Mouse (Mus musculus) lung, embryonic 16.5 days (tissue): Measurements from ENCODE around the gene Fmnl1. TPM values are rescaled to one million over a fixed set of nuclear protein-coding genes. Genes with fewer than 3 reads are reported as not detected.

ENCODE experiments used
- ATAC-seq: fragments of 200-750 bp; cut with Nextera tagmentation; 2 replicates; pipeline ENCODE4 v1.8.0; 2017; ENCODE audit warnings: low read depth, mild to moderate bottlenecking, moderate library complexity
- H3K27ac ChIP-seq: fragments of 300-500 bp; sonication (generic); 2 replicates; pipeline ENCODE4 v1.5.1; 2014; ENCODE audit warnings: mild to moderate bottlenecking, control low read depth, low read length
- H3K27me3 ChIP-seq: fragments of 300-500 bp; sonication (generic); 2 replicates; pipeline ENCODE4 v1.6.1; 2014; ENCODE audit warnings: low read depth, low read length, mixed read lengths; ENCODE audit not compliant: control insufficient read depth, insufficient read depth
- H3K36me3 ChIP-seq: fragments of 300-500 bp; sonication (generic); 2 replicates; pipeline ENCODE4 v1.6.1; 2014; ENCODE audit warnings: low read length; ENCODE audit not compliant: control insufficient read depth, insufficient read depth
- H3K4me1 ChIP-seq: fragments of 300-500 bp; sonication (generic); replicated peaks from 2 replicates; pipeline ENCODE4 v1.6.1; 2014; ENCODE audit warnings: low read length, mixed read lengths; ENCODE audit not compliant: control insufficient read depth, insufficient read depth
- H3K4me2 ChIP-seq: fragments of 300-500 bp; sonication (generic); 2 replicates; pipeline ENCODE4 v1.6.1; 2014; ENCODE audit warnings: low read depth, low read length, control low read depth
- H3K4me3 ChIP-seq: fragments of 300-500 bp; sonication (generic); 2 replicates; pipeline ENCODE4 v1.5.1; 2014; ENCODE audit warnings: mild to moderate bottlenecking, low read length, control low read depth
- H3K9ac ChIP-seq: fragments of 300-500 bp; sonication (generic); 2 replicates; pipeline ENCODE4 v1.6.1; 2014; ENCODE audit warnings: low read length, control low read depth
- H3K9me3 ChIP-seq: fragments of 300-500 bp; sonication (generic); 2 replicates; pipeline ENCODE4 v1.6.1; 2016; ENCODE audit warnings: low read length; ENCODE audit not compliant: control insufficient read depth
- WGBS: fragments of 180-500 bp; shearing (Covaris S2); extraction: QIAGEN DNeasy Blood & Tissue Kit; methylation state at CpG from one replicate; pipeline ENCODE4 v1.1.7; 2014; 5-methylcytosine and 5-hydroxymethylcytosine counted together
- polyA plus RNA-seq: library from polyadenylated mRNA; unstranded; fragments of >200 nt; fragmentation: Nextera tagmentation; extraction: Ambion mirVana; gene quantifications from 2 replicates; pipeline ENCODE4 v1.2.1, GENCODE M21; 2015

The Fmnl1 gene
- polyA plus RNA-seq, 1 experiment from 2014 or later, result 2.9 TPM

GRCm38 (mm10) chr11:103208458-103208857 is 37.6 kb downstream of the Fmnl1 start, which contains the start of gene 1700023F06Rik:
1700023F06Rik (minus strand) TSS chr11:103208558.
- H3K27ac ChIP-seq, result no peak within 1 kb of the TSS
- no peak within 1 kb of the TSS for H3K4me3 ChIP-seq
- H3K4me1 ChIP-seq, result no peaks in the 10 kb centered on the region
- H3K9me3 ChIP-seq, result no peaks in the 10 kb centered on the region
- 82% methylated on average over 3 of the region's 3 CpGs for WGBS
- no peaks in the 10 kb centered on the region for H3K27me3 ChIP-seq
- H3K4me2 ChIP-seq, result no peak within 1 kb of the TSS
- H3K9ac ChIP-seq, result no peak within 1 kb of the TSS
- no peaks in the 10 kb centered on the region for H3K36me3 ChIP-seq
- ATAC-seq, result no peak

DNA sequence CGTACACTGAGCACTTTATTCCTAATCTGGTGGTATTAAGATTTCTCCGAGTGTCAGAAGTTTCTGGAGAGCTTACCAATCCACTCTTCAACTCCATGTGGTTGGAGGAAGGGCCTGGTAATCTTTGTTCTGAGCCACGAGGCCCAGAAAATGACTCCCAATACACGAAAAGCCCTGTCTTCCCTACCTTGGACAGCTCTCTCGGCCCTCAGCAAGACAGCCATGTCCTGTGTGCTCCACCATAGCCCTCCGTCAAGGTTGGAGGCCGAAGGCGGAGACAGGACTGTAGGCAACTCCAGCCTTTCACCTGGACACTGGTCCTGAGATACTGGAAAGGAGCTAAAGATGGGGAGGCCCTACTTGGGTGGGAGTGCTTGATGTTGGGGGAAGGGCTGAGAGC is 39.4 kb downstream of the Fmnl1 start:
- no peaks in the 10 kb centered on the region for H3K36me3 ChIP-seq
- H3K4me1 ChIP-seq, result no peaks in the 10 kb centered on the region
- no peak overlapping the region for H3K4me3 ChIP-seq
- H3K9ac ChIP-seq, result no peak overlapping the region
- H3K27me3 ChIP-seq, result no peaks in the 10 kb centered on the region
- ATAC-seq, result no peak
- H3K27ac ChIP-seq, result no peak overlapping the region
- no peak overlapping the region for H3K4me2 ChIP-seq
- WGBS, result 49% methylated on average over 8 of the region's 8 CpGs
- peaks cover 2% of the 10 kb centered on the region; the same call in 1 of the 2 replicates for H3K9me3 ChIP-seq

DNA sequence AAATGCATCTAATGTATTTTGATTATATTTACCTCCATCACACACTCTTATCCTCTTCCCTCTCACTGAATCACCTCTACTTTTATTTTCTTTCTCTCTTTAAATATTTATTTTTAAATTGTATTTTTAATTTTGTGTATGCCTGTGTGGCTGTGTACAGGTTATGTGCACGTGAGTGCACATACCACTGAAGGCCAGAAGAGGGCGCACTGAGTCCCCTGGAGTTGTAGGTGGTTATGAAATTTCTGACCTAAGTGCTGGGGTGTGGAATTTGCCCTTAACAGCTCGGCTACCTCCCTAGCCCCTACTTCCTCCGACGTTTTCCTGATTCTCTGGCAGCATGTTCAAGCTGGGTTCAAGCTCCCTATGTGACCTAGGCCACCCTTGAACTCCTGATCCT is 42.8 kb downstream of the Fmnl1 start:
- Histone ChIP-seq H3K9ac (no peak overlapping the region), H3K4me3 (no peak overlapping the region), H3K9me3 (peaks cover 2% of the 10 kb centered on the region; the same call in 1 of the 2 replicates), H3K27me3 (no peaks in the 10 kb centered on the region), H3K27ac (no peak overlapping the region), H3K36me3 (no peaks in the 10 kb centered on the region), H3K4me1 (peaks cover 4% of the 10 kb centered on the region; the same call in 1 of the 2 replicates), H3K4me2 (no peak overlapping the region)
- 75% methylated on average over 5 of the region's 5 CpGs for WGBS
- ATAC-seq, result no peak

GRCm38 (mm10) chr11:103215355-103215754 is 44.4 kb downstream of the Fmnl1 start:
- H3K4me3 ChIP-seq, result no peak overlapping the region
- WGBS, result 29% methylated on average over 1 of the region's 1 CpGs
- no peak for ATAC-seq
- H3K27me3 ChIP-seq, result no peaks in the 10 kb centered on the region
- H3K27ac ChIP-seq, result no peak overlapping the region
- H3K9me3 ChIP-seq, result peaks cover 2% of the 10 kb centered on the region; the same call in 1 of the 2 replicates
- peaks cover 4% of the 10 kb centered on the region; the same call in 1 of the 2 replicates for H3K4me1 ChIP-seq
- H3K4me2 ChIP-seq, result no peak overlapping the region
- H3K36me3 ChIP-seq, result peaks cover 4% of the 10 kb centered on the region; the same call in 1 of the 2 replicates
- H3K9ac ChIP-seq, result no peak overlapping the region

- Histone ChIP-seq H3K4me1 (peaks cover 4% of the 10 kb centered on the region; the same call in 1 of the 2 replicates), H3K27ac (no peak within 1 kb of the TSS), H3K36me3 (peaks cover 7% of the 10 kb centered on the region; the same call in 1 of the 2 replicates), H3K27me3 (no peaks in the 10 kb centered on the region), H3K9ac (peak within 1 kb of the TSS; percentile 64), H3K4me2 (peak within 1 kb of the TSS; percentile 94), H3K9me3 (peaks cover 2% of the 10 kb centered on the region; the same call in 1 of the 2 replicates), H3K4me3 (peak within 1 kb of the TSS; percentile 56)
- under 1% methylated on average over 45 of the region's 45 CpGs for WGBS
- peak; percentile 84 for ATAC-seq
These were observed 47.0 kb downstream of the Fmnl1 start, which contains the start of gene Spata32 for GRCm38 (mm10) chr11:103217790-103218516. Spata32 (minus strand) TSS chr11:103218432.

DNA sequence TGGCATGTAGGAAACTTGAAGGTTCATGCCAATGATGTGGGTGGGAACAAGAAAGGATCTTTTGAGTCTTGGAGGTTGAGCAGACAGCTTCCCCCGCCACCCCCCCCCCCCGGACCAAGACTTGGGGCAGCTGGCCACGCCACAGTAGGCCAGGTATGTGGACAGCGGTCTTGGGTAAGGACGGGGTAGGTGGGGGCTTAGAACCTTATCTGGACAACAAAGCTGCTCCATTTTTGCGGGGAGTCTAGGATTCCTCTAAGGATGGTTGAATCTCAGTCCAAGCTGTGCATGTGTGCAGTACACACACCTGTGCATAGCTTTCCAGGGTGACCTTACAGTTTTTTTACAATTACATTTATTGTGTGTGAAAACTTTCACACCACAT is 47.6 kb downstream of the Fmnl1 start:
- Histone ChIP-seq H3K27me3 (no peaks in the 10 kb centered on the region), H3K4me3 (peak overlapping the region; percentile 56), H3K4me2 (peak overlapping the region; percentile 94), H3K9ac (peak overlapping the region; percentile 64), H3K9me3 (peaks cover 2% of the 10 kb centered on the region; the same call in 1 of the 2 replicates), H3K36me3 (peaks cover 7% of the 10 kb centered on the region; the same call in 1 of the 2 replicates), H3K27ac (no peak overlapping the region), H3K4me1 (peaks cover 4% of the 10 kb centered on the region; the same call in 1 of the 2 replicates)
- ATAC-seq, result 0 out of 2 replicates have a peak, but pooled peaks have one; percentile 2
- WGBS, result 19% methylated on average over 5 of the region's 6 CpGs

GRCm38 (mm10) chr11:103219259-103219658 is 48.4 kb downstream of the Fmnl1 start:
- ATAC-seq, result no peak
- no peaks in the 10 kb centered on the region for H3K9me3 ChIP-seq
- no peak overlapping the region for H3K9ac ChIP-seq
- H3K36me3 ChIP-seq, result peaks cover 7% of the 10 kb centered on the region
- no peak overlapping the region for H3K27ac ChIP-seq
- H3K4me3 ChIP-seq, result no peak overlapping the region
- H3K4me2 ChIP-seq, result no peak overlapping the region
- 81% methylated on average over 5 of the region's 5 CpGs for WGBS
- peaks cover 6% of the 10 kb centered on the region; the same call in 1 of the 2 replicates for H3K4me1 ChIP-seq
- H3K27me3 ChIP-seq, result no peaks in the 10 kb centered on the region

DNA sequence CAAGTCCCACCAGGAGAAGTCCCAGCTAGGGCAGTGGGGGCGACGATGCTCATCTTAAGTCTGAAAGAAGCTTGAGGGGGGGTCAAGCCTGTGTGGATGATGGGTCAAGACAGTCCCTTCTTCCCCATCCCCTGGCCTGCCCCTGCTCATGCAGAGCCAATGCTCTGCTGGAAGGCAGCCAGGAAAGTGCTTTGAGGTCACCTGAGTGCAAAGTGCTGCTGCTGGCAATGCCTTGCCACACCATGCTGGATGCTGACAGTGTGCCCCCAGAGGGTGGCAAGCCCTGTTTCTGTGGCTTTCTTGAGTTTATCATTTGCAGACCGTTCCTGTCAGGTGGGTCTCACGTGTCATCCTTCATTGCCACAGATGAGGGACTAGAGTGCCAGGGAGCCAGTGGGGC is 49.1 kb downstream of the Fmnl1 start:
- 76% methylated on average over 4 of the region's 4 CpGs for WGBS

GRCm38 (mm10) chr11:103221437-103221836 is 50.5 kb downstream of the Fmnl1 start:
- Histone ChIP-seq H3K9ac (no peak overlapping the region), H3K9me3 (no peaks in the 10 kb centered on the region), H3K27ac (no peak overlapping the region), H3K4me3 (no peak overlapping the region), H3K4me2 (no peak overlapping the region), H3K27me3 (no peaks in the 10 kb centered on the region), H3K36me3 (peaks cover 7% of the 10 kb centered on the region), H3K4me1 (peaks cover 6% of the 10 kb centered on the region; the same call in 1 of the 2 replicates)
- 84% methylated on average over 6 of the region's 6 CpGs for WGBS
- no peak for ATAC-seq

More for the DNA sequence above, 49.1 kb downstream of the Fmnl1 start:
- Histone ChIP-seq H3K4me3 (no peak overlapping the region), H3K9ac (no peak overlapping the region), H3K9me3 (no peaks in the 10 kb centered on the region), H3K27ac (no peak overlapping the region), H3K36me3 (peaks cover 7% of the 10 kb centered on the region), H3K27me3 (no peaks in the 10 kb centered on the region), H3K4me1 (peaks cover 6% of the 10 kb centered on the region; the same call in 1 of the 2 replicates), H3K4me2 (no peak overlapping the region)
- ATAC-seq, result no peak
